Mouse (Mus musculus) CH12.LX (cell line): ENCODE results near the gene Card11. TPM values are rescaled to one million over a fixed set of nuclear protein-coding genes. Genes with fewer than 3 reads are reported as not detected.

Experiments used
- DNase-seq: peaks from one replicate; pipeline ENCODE4 v3.0.0-alpha.2; 2013; ENCODE audit errors: extremely low read depth
- H3K27ac ChIP-seq: 2 replicates; pipeline ENCODE4 v1.5.1; 2012; ENCODE audit warnings: low read depth, mild to moderate bottlenecking, control low read depth, moderate library complexity; ENCODE audit not compliant: insufficient read depth
- H3K27me3 ChIP-seq: replicated peaks from 2 replicates; pipeline ENCODE3; 2012; ENCODE audit warnings: inconsistent platforms
- H3K36me3 ChIP-seq, 2 experiments: replicated peaks in 1 of 2; 2 replicates each; pipeline versions ENCODE3 to v1.6.1; 2012; ENCODE audit warnings: inconsistent platforms in 1 of 2, low read length in 1 of 2, mild to moderate bottlenecking in 1 of 2, mixed read lengths in 1 of 2, moderate library complexity in 1 of 2; ENCODE audit not compliant: control insufficient read depth in 1 of 2, insufficient read depth in 1 of 2
- H3K4me1 ChIP-seq, 2 experiments: 2 replicates each; pipeline ENCODE4 v1.6.1; 2012; ENCODE audit warnings: inconsistent platforms in 1 of 2, moderate library complexity in 1 of 2; ENCODE audit not compliant: insufficient read depth in 2 of 2, control insufficient read depth in 1 of 2
- H3K4me2 ChIP-seq: 2 replicates; pipeline ENCODE4 v1.6.1; 2012; ENCODE audit warnings: low read depth, mild to moderate bottlenecking, control low read depth; ENCODE audit not compliant: poor library complexity, insufficient read depth, severe bottlenecking
- H3K4me3 ChIP-seq, 3 experiments: fragments of 150-350 bp in 1 of 3; sonication (generic) in 1 of 3; replicated peaks in 1 of 3; 2 replicates each; pipeline versions ENCODE3 to v1.5.1; 2011 to 2012; ENCODE audit warnings: low read depth in 2 of 3, low read length in 2 of 3, mild to moderate bottlenecking in 2 of 3, moderate library complexity in 2 of 3, control low read depth in 1 of 3, improper control_type of control experiment in 1 of 3, inconsistent platforms in 1 of 3, mixed read lengths in 1 of 3; ENCODE audit not compliant: poor library complexity in 1 of 3
- H3K79me2 ChIP-seq: replicated peaks from 2 replicates; pipeline ENCODE4 v1.6.1; 2012; ENCODE audit warnings: mild to moderate bottlenecking, moderate library complexity; ENCODE audit not compliant: control insufficient read depth, poor library complexity, insufficient read depth, severe bottlenecking; ENCODE audit errors: extremely low read depth
- H3K9ac ChIP-seq: 2 replicates; pipeline ENCODE4 v1.6.1; 2012; ENCODE audit warnings: low read depth, mild to moderate bottlenecking, control low read depth, moderate library complexity; ENCODE audit not compliant: insufficient read depth
- H3K9me3 ChIP-seq: replicated peaks from 2 replicates; pipeline ENCODE3; 2012; ENCODE audit warnings: low read length, inconsistent platforms, mixed read lengths
- BHLHE40 ChIP-seq: IDR thresholded peaks from 2 replicates; pipeline ENCODE4 v1.6.1; 2011; ENCODE audit warnings: mild to moderate bottlenecking, low read depth, low read length, improper control_type of control experiment
- ELF1 ChIP-seq: IDR thresholded peaks from 2 replicates; pipeline ENCODE4 v1.6.1; 2014; ENCODE audit warnings: low read depth, mild to moderate bottlenecking, inconsistent platforms, low read length, improper control_type of control experiment
- GABPA ChIP-seq: IDR thresholded peaks from 2 replicates; pipeline ENCODE4 v1.6.1; 2012; ENCODE audit warnings: low read depth, low read length, improper control_type of control experiment, inconsistent platforms; ENCODE audit not compliant: insufficient replicate concordance
- JUND ChIP-seq: conservative IDR thresholded peaks from 2 replicates; pipeline ENCODE4 v1.6.1; 2011; ENCODE audit warnings: low read depth, low read length, improper control_type of control experiment
- KAT2A ChIP-seq: IDR thresholded peaks from 2 replicates; pipeline ENCODE4 v1.6.1; 2012; ENCODE audit warnings: low read length, improper control_type of control experiment, inconsistent platforms; ENCODE audit not compliant: insufficient replicate concordance
- MAX ChIP-seq: IDR thresholded peaks from 2 replicates; pipeline ENCODE4 v1.6.1; 2011; ENCODE audit warnings: low read length, improper control_type of control experiment
- NELFE ChIP-seq: IDR thresholded peaks from 2 replicates; pipeline ENCODE4 v1.6.1; 2011; ENCODE audit warnings: low read depth, low read length, improper control_type of control experiment
- NRF1 ChIP-seq: IDR thresholded peaks from 2 replicates; pipeline ENCODE4 v1.6.1; 2014; ENCODE audit warnings: low read depth, mild to moderate bottlenecking, inconsistent platforms, low read length, improper control_type of control experiment, moderate library complexity
- PAX5 ChIP-seq: IDR thresholded peaks from 2 replicates; pipeline ENCODE4 v1.6.1; 2012; ENCODE audit warnings: low read length, inconsistent platforms, mixed read lengths
- POLR2A ChIP-seq: IDR thresholded peaks from 2 replicates; pipeline ENCODE4 v1.6.1; 2011; ENCODE audit warnings: low read depth, mild to moderate bottlenecking, improper control_type of control experiment, low read length
- POLR2AphosphoS2 ChIP-seq: IDR thresholded peaks from 2 replicates; pipeline ENCODE4 v1.6.1; 2011; ENCODE audit warnings: low read depth, low read length, improper control_type of control experiment
- RAD21 ChIP-seq: IDR thresholded peaks from 2 replicates; pipeline ENCODE4 v1.6.1; 2011; ENCODE audit warnings: low read depth, mild to moderate bottlenecking, low read length, improper control_type of control experiment, moderate library complexity
- SIN3A ChIP-seq: IDR thresholded peaks from 2 replicates; pipeline ENCODE4 v1.6.1; 2012; ENCODE audit warnings: low read length, improper control_type of control experiment, inconsistent platforms
- TBP ChIP-seq: conservative IDR thresholded peaks from 2 replicates; pipeline ENCODE4 v1.6.1; 2011; ENCODE audit warnings: low read depth, low read length, improper control_type of control experiment
- TCF12 ChIP-seq: IDR thresholded peaks from 2 replicates; pipeline ENCODE4 v1.6.1; 2014; ENCODE audit warnings: low read depth, mild to moderate bottlenecking, inconsistent platforms, low read length, improper control_type of control experiment
- UBTF ChIP-seq: IDR thresholded peaks from 2 replicates; pipeline ENCODE4 v1.6.1; 2012; ENCODE audit warnings: low read depth, mild to moderate bottlenecking, inconsistent platforms, low read length, improper control_type of control experiment, moderate library complexity
- USF1 ChIP-seq: IDR thresholded peaks from 2 replicates; pipeline ENCODE4 v1.6.1; 2014; ENCODE audit warnings: low read depth, mild to moderate bottlenecking, inconsistent platforms, low read length, improper control_type of control experiment
- USF2 ChIP-seq: conservative IDR thresholded peaks from 2 replicates; pipeline ENCODE4 v1.6.1; 2011; ENCODE audit warnings: low read depth, low read length, improper control_type of control experiment
- dilution Hi-C: fragments of 300-500 bp; cut with MboI; formaldehyde crosslinking; loops from 2 replicates; pipeline ENCODE4 v1.14.3; 2020; ENCODE audit warnings: low sequenced_read_pairs; ENCODE audit not compliant: extremely low pct_unique_long_range_greater_than_20kb, extremely low pct_ligation_motif_present
- in situ Hi-C: fragments of 300-500 bp; cut with MboI; formaldehyde crosslinking; loops from 3 replicates; pipeline ENCODE4 v1.14.3; 2019; ENCODE audit warnings: low sequenced_read_pairs, low pct_ligation_motif_present, low pct_unique_long_range_greater_than_20kb, mixed read lengths
- polyA plus RNA-seq: library from polyadenylated mRNA; unstranded; fragments of >175 nt; gene quantifications from 2 replicates; pipeline ENCODE4 v1.2.1, GENCODE M21; 2012; ENCODE audit warnings: low read depth; ENCODE audit not compliant: insufficient read length
- total RNA-seq, 2 experiments: library from RNA; depleted of rRNA; stranded (reverse); fragments of 300-350 nt in 1 of 2; fragments of >200 nt in 1 of 2; gene quantifications; 2 replicates each; pipeline ENCODE4 v1.2.3; 2012 to 2014

Gene Card11
- total and polyA plus RNA-seq, 3 experiments, result 16.1 to 84.6 (median 31.9) TPM

DNA sequence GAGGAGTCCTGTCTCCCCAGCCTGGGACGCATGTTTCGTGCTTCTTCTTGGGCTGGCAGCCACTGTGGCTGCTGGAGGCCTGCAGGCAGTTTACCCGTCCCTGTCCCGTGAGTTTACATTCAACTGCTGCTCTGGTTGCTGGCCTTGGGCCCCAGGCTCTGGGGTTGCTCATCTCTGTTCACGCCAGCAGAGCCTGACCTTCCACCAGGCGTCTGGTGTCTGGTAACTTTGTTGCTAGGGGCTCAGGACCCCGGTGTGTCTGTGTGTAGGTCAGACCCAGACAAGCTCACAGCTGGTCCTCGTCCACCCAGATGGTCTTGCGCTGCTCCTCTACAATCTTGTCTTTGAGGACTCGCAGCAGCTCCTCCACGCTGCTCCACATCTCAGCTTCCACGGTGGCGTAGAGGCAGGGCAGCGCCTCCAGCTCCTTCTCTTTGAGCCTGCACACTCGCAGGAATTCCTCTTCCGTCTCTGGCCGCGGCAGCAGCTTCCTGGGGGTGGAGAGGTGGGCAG, 127.3 kb downstream of the Card11 start:
- TF ChIP-seq UBTF, result no peak
- no peak for TF ChIP-seq BHLHE40
- no peak for TF ChIP-seq ELF1
- no peak for TF ChIP-seq JUND
- no peak for TF ChIP-seq KAT2A
- TF ChIP-seq SIN3A, result no peak
- TF ChIP-seq USF1, result no peak
- TF ChIP-seq MAX, result no peak
- TF ChIP-seq TBP, result no peak
- no peak for TF ChIP-seq NRF1
- TF ChIP-seq USF2, result no peak
- no peak for TF ChIP-seq NELFE
- TF ChIP-seq PAX5, result no peak
- no peak for TF ChIP-seq POLR2AphosphoS2
- TF ChIP-seq TCF12, result no peak
- no peaks in the 10 kb centered on the region for H3K79me2 ChIP-seq
- DNase-seq, result no peak
- H3K9me3 ChIP-seq, result peaks cover 6% of the 10 kb centered on the region
- H3K4me1 ChIP-seq, result peaks cover 4 to 9% of the 10 kb centered on the region in 2 experiments; a peak in 3 of 4 replicates
- no peak overlapping the region for H3K4me2 ChIP-seq
- dilution Hi-C loops (no loop called here), in situ Hi-C loops (loop anchor here (10.0 kb wide), 1 partner anchor 212 kb away; no protein-coding TSS in a partner anchor)
- H3K27ac ChIP-seq, result no peak overlapping the region
- no peak overlapping the region for H3K9ac ChIP-seq
- H3K4me3 ChIP-seq, result no peak overlapping the region
- H3K36me3 ChIP-seq, result peaks cover 56 to 70% of the 10 kb centered on the region in 2 experiments
- no peaks in the 10 kb centered on the region for H3K27me3 ChIP-seq

GRCm38 (mm10) chr5:140872532-140873038, 127.8 kb downstream of the Card11 start:
- no peak overlapping the region for H3K9ac ChIP-seq
- no peaks in the 10 kb centered on the region for H3K79me2 ChIP-seq
- H3K4me3 ChIP-seq, result no peak overlapping the region
- peaks cover 51 to 65% of the 10 kb centered on the region in 2 experiments for H3K36me3 ChIP-seq
- H3K4me1 ChIP-seq, result peaks cover 4 to 9% of the 10 kb centered on the region in 2 experiments; a peak in 3 of 4 replicates
- H3K27me3 ChIP-seq, result no peaks in the 10 kb centered on the region
- no peak for TF ChIP-seq GABPA
- no peak for TF ChIP-seq POLR2A
- no peak for TF ChIP-seq RAD21
- peaks cover 6% of the 10 kb centered on the region for H3K9me3 ChIP-seq
- in situ Hi-C loops, result loop anchor here (10.0 kb wide), 1 partner anchor 212 kb away; no protein-coding TSS in a partner anchor
- no peak overlapping the region for H3K4me2 ChIP-seq
- DNase-seq, result no peak
- dilution Hi-C loops, result no loop called here
- H3K27ac ChIP-seq, result no peak overlapping the region
